Mouse (Mus musculus) left cerebral cortex, postnatal 14 days (tissue): Measurements from ENCODE around the gene Alpi. TPM values are rescaled to one million over a fixed set of nuclear protein-coding genes. Genes with fewer than 3 reads are reported as not detected.

ENCODE experiments used
- DNase-seq, 2 experiments: peaks; one replicate each; pipeline ENCODE4 v3.0.0; 2021 to 2022; ENCODE audit warnings: low spot score in 2 of 2, mixed read lengths in 1 of 2
- intact Hi-C: fragments of 180-260 bp; cut with DNase I; formaldehyde crosslinking; loops from one replicate; pipeline ENCODE4 v1.15.1; 2025
- total RNA-seq, 2 experiments: library from RNA; stranded (reverse); gene quantifications; 2 replicates each; pipeline ENCODE4 v1.2.3; 2021

Alpi gene
- total RNA-seq, 2 experiments from 2014 or later: not detected

DNA sequence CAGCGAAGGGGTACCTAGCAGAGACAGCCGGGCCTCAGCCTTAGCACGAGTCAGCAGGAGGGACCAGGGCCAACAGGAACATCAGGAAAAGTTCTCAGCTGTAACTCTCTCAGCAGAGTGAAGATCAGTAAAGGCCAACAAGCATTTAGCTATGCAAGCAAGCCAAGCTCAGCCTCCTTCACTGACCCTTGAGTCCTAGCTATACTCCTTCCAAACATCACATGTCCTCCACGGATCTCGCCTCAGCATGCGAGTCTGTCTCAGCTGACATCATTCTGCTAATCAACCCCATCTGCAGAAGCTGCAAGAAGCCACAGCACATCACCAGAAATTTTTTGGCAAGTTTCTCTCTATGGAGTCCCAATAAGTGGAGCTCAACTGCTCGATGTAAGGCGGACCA lies 27.6 kb downstream of the Alpi start:
- no peak for DNase-seq
- intact Hi-C loops: no loop called here

GRCm38 (mm10) chr1:87070720-87071119 lies 30.7 kb downstream of the Alpi start:
- intact Hi-C loops: no loop called here

GRCm38 (mm10) chr1:87060913-87061312 lies 40.5 kb downstream of the Alpi start:
- DNase-seq: no peak
- intact Hi-C loops: no loop called here

More at GRCm38 (mm10) chr1:87070720-87071119, 30.7 kb downstream of the Alpi start:
- no peak for DNase-seq

GRCm38 (mm10) chr1:87059042-87059665 lies 42.3 kb downstream of the Alpi start:
- DNase-seq: no peak
- intact Hi-C loops: no loop called here

DNA sequence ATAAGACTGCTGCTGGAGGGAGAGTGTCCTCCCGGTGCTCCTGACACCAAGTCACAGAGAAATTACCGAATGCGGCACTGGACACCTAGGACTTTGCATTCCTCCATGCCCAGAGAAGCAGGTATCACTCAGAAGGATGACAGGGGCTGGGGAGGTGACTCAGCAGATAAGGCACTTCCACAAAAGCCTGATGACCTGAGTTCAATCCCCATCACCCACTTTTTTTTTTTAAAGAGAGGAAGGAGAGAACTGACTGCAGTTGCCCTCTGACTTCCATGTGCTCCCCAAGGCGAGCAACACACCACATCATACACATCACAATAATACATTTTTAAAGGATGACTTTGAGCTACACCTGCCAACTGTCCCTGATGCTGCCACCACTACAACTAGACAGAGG lies 44.3 kb downstream of the Alpi start:
- no peak for DNase-seq
- intact Hi-C loops: no loop called here

DNA sequence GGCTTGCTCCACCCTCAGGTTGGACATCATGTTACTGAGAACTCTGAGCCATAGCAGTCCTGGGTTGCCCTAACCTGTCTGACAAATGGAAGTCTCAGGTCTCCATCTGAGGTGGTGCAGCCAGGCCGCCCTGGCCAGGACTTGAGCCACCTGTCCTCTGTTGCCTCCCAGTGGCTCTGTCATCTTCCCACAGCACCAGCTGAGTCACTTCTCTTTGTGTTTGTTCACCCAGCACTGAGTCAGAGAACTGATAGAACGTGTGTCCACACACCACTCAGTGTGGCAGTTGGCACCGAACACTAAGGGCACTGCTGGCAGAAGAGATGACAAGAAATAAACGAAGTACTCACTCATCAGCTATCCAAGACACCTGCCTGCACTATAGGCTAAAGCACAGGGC lies 50.0 kb downstream of the Alpi start:
- intact Hi-C loops: no loop called here
- no peak for DNase-seq

DNA sequence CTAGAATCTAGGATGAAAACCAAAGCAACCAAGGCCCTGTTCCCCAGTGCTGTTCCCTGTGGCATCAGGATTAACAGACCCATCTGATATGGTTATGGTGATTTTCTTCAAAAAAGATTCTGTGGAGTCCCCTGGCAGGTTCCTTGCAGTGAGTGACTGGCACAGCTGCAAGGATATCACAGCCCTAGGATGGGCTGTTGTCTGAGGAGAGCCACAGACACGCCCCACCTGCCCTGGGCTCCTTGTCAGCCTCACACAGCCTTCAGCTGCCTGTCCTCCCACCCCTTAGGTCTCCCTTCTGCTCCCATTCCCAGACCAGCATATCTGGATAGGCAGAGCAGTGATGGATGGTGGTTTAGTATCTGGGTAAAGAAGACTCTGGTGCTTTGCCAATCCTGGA lies 50.7 kb downstream of the Alpi start:
- intact Hi-C loops: no loop called here
- DNase-seq: no peak

DNA sequence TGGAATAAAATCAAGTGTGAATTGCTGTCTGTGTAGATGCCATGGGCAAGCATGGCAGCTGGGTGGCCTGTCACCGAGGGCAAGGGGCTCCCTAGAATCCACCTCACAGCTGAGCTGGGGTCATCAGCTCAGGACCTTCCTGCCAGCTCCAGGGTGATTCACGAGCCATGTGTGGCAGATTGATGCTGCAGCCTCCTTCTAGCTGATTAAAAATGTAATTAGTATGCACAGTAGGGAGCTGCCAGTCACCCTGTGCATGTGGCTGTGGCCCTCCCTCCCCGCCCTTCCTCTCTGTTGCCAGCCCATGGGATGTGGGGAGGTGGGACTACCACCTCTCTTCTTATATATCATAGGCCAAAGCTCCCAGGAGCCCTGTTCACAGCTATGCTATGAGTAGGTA lies 51.3 kb downstream of the Alpi start:
- intact Hi-C loops: no loop called here
- no peak for DNase-seq

Other genes with a start within 250 kb of the Alpi start
- gene Alppl2, start 11.7 kb downstream of the Alpi start, total RNA-seq: not detected
- not detected for gene Akp3, start 23.4 kb upstream of the Alpi start, total RNA-seq
- 1 to 10 TPM; 1.9 to 7.0 TPM for gene Ecel1, start 54.9 kb upstream of the Alpi start, total RNA-seq
- gene Prss56, start 81.7 kb upstream of the Alpi start, total RNA-seq: 1 to 10 TPM; 8.0 to 10.0 TPM
- not detected for gene Chrnd, start 89.0 kb upstream of the Alpi start, total RNA-seq
- not detected for gene Chrng, start 103.1 kb upstream of the Alpi start, total RNA-seq
- 10 to 100 TPM; 72.7 to 75.0 TPM for gene Eif4e2, start 112.3 kb upstream of the Alpi start, total RNA-seq
- 1 to 10 TPM; 4.8 to 6.3 TPM for gene Efhd1, start 162.8 kb upstream of the Alpi start, total RNA-seq
- gene Gigyf2, start 225.4 kb upstream of the Alpi start, total RNA-seq: 10 to 100 TPM; 81.0 to 82.5 TPM